Mouse (Mus musculus): Measurements from ENCODE around the gene Midn. TPM values are rescaled to one million over a fixed set of nuclear protein-coding genes. Genes with fewer than 3 reads are reported as not detected.

Midn gene
- polyA plus RNA-seq, 1 experiment, result 33.8 TPM

- no peak for TF ChIP-seq POLR2A (IDR thresholded peaks at IDR 0.05; ENCODE audit: extremely low read depth, insufficient read depth, low read length)
- peak; percentile 81 for TF ChIP-seq CTCF (IDR thresholded peaks at IDR 0.05; ENCODE audit: extremely low read depth, insufficient read depth, low read length)
- H3K4me1 ChIP-seq (ENCODE audit: control insufficient read depth, insufficient read depth, low read length), result peaks cover 3% of the 10 kb centered on the region
- peak overlapping the region; percentile 41 for H3K4me3 ChIP-seq (ENCODE audit: insufficient read depth, low read length)
- H3K27ac ChIP-seq (ENCODE audit: insufficient read depth, low read length), result peak overlapping the region; percentile 68
These were observed 33.5 kb upstream of the Midn start for GRCm38 (mm10) chr10:80114341-80115284.

- TF ChIP-seq CTCF (IDR thresholded peaks at IDR 0.05; ENCODE audit: extremely low read depth, insufficient read depth, low read length) (no peak), POLR2A (IDR thresholded peaks at IDR 0.05; ENCODE audit: extremely low read depth, insufficient read depth, low read length) (peak; percentile 61; the same call in 1 of the 2 replicates)
- peaks cover 3% of the 10 kb centered on the region for H3K4me1 ChIP-seq (ENCODE audit: control insufficient read depth, insufficient read depth, low read length)
- H3K4me3 ChIP-seq (ENCODE audit: insufficient read depth, low read length), result peak within 1 kb of the TSS; percentile 71
- peak within 1 kb of the TSS; percentile 68 for H3K27ac ChIP-seq (ENCODE audit: insufficient read depth, low read length)
These were observed 32.7 kb upstream of the Midn start, which contains the start of gene Stk11 for GRCm38 (mm10) chr10:80115290-80115943. Gene Stk11 (plus strand): TSS chr10:80115803.

- peaks cover 3% of the 10 kb centered on the region for H3K4me1 ChIP-seq (ENCODE audit: control insufficient read depth, insufficient read depth, low read length)
- 0 out of 2 replicates have a peak overlapping the region, but pooled peaks have one; percentile 15 for H3K27ac ChIP-seq (ENCODE audit: insufficient read depth, low read length)
- TF ChIP-seq POLR2A (IDR thresholded peaks at IDR 0.05; ENCODE audit: extremely low read depth, insufficient read depth, low read length), result no peak
- TF ChIP-seq CTCF (IDR thresholded peaks at IDR 0.05; ENCODE audit: extremely low read depth, insufficient read depth, low read length), result no peak
- peak overlapping the region; percentile 71 for H3K4me3 ChIP-seq (ENCODE audit: insufficient read depth, low read length)
These were observed 32.1 kb upstream of the Midn start for GRCm38 (mm10) chr10:80115944-80116335.

GRCm38 (mm10) chr10:80116563-80116926 lies 31.5 kb upstream of the Midn start:
- Histone ChIP-seq H3K4me3 (ENCODE audit: insufficient read depth, low read length) (peak overlapping the region; percentile 71), H3K27ac (ENCODE audit: insufficient read depth, low read length) (no peak overlapping the region), H3K4me1 (ENCODE audit: control insufficient read depth, insufficient read depth, low read length) (peaks cover 3% of the 10 kb centered on the region)
- TF ChIP-seq CTCF (IDR thresholded peaks at IDR 0.05; ENCODE audit: extremely low read depth, insufficient read depth, low read length) (no peak), POLR2A (IDR thresholded peaks at IDR 0.05; ENCODE audit: extremely low read depth, insufficient read depth, low read length) (no peak)

GRCm38 (mm10) chr10:80116927-80117691 lies 31.0 kb upstream of the Midn start:
- Histone ChIP-seq H3K4me1 (ENCODE audit: control insufficient read depth, insufficient read depth, low read length) (peaks cover 3% of the 10 kb centered on the region), H3K27ac (ENCODE audit: insufficient read depth, low read length) (no peak overlapping the region; the same call in 1 of the 2 replicates), H3K4me3 (ENCODE audit: insufficient read depth, low read length) (peak overlapping the region; percentile 71)
- no peak for TF ChIP-seq POLR2A (IDR thresholded peaks at IDR 0.05; ENCODE audit: extremely low read depth, insufficient read depth, low read length)
- TF ChIP-seq CTCF (IDR thresholded peaks at IDR 0.05; ENCODE audit: extremely low read depth, insufficient read depth, low read length), result no peak

GRCm38 (mm10) chr10:80117736-80118135 lies 30.3 kb upstream of the Midn start:
- Histone ChIP-seq H3K4me1 (ENCODE audit: control insufficient read depth, insufficient read depth, low read length) (peaks cover 3% of the 10 kb centered on the region), H3K4me3 (ENCODE audit: insufficient read depth, low read length) (peak overlapping the region; percentile 71; the same call in 1 of the 2 replicates), H3K27ac (ENCODE audit: insufficient read depth, low read length) (no peak overlapping the region)
- TF ChIP-seq POLR2A (IDR thresholded peaks at IDR 0.05; ENCODE audit: extremely low read depth, insufficient read depth, low read length) (no peak), CTCF (IDR thresholded peaks at IDR 0.05; ENCODE audit: extremely low read depth, insufficient read depth, low read length) (no peak)

GRCm38 (mm10) chr10:80118552-80118951 lies 29.5 kb upstream of the Midn start:
- Histone ChIP-seq H3K4me1 (ENCODE audit: control insufficient read depth, insufficient read depth, low read length) (peaks cover 3% of the 10 kb centered on the region), H3K27ac (ENCODE audit: insufficient read depth, low read length) (no peak overlapping the region), H3K4me3 (ENCODE audit: insufficient read depth, low read length) (no peak overlapping the region)
- TF ChIP-seq POLR2A (IDR thresholded peaks at IDR 0.05; ENCODE audit: extremely low read depth, insufficient read depth, low read length) (no peak), CTCF (IDR thresholded peaks at IDR 0.05; ENCODE audit: extremely low read depth, insufficient read depth, low read length) (no peak)

GRCm38 (mm10) chr10:80120146-80120545 lies 27.9 kb upstream of the Midn start:
- Histone ChIP-seq H3K27ac (ENCODE audit: insufficient read depth, low read length) (no peak overlapping the region), H3K4me3 (ENCODE audit: insufficient read depth, low read length) (no peak overlapping the region), H3K4me1 (ENCODE audit: control insufficient read depth, insufficient read depth, low read length) (peaks cover 3% of the 10 kb centered on the region)
- TF ChIP-seq CTCF (IDR thresholded peaks at IDR 0.05; ENCODE audit: extremely low read depth, insufficient read depth, low read length) (no peak), POLR2A (IDR thresholded peaks at IDR 0.05; ENCODE audit: extremely low read depth, insufficient read depth, low read length) (no peak)

GRCm38 (mm10) chr10:80121639-80122038 lies 26.4 kb upstream of the Midn start:
- TF ChIP-seq CTCF (IDR thresholded peaks at IDR 0.05; ENCODE audit: extremely low read depth, insufficient read depth, low read length), result no peak
- TF ChIP-seq POLR2A (IDR thresholded peaks at IDR 0.05; ENCODE audit: extremely low read depth, insufficient read depth, low read length), result no peak
- H3K4me3 ChIP-seq (ENCODE audit: insufficient read depth, low read length), result no peak overlapping the region
- H3K4me1 ChIP-seq (ENCODE audit: control insufficient read depth, insufficient read depth, low read length), result peaks cover 3% of the 10 kb centered on the region
- no peak overlapping the region for H3K27ac ChIP-seq (ENCODE audit: insufficient read depth, low read length)
